Mouse (Mus musculus): ENCODE data around the gene Dgat2. TPM values are rescaled to one million over a fixed set of nuclear protein-coding genes. Genes with fewer than 3 reads are reported as not detected.

The Dgat2 gene
- 151 and 175 TPM in 2 replicates for polyA plus RNA-seq (2012; rRNA removed)

DNA sequence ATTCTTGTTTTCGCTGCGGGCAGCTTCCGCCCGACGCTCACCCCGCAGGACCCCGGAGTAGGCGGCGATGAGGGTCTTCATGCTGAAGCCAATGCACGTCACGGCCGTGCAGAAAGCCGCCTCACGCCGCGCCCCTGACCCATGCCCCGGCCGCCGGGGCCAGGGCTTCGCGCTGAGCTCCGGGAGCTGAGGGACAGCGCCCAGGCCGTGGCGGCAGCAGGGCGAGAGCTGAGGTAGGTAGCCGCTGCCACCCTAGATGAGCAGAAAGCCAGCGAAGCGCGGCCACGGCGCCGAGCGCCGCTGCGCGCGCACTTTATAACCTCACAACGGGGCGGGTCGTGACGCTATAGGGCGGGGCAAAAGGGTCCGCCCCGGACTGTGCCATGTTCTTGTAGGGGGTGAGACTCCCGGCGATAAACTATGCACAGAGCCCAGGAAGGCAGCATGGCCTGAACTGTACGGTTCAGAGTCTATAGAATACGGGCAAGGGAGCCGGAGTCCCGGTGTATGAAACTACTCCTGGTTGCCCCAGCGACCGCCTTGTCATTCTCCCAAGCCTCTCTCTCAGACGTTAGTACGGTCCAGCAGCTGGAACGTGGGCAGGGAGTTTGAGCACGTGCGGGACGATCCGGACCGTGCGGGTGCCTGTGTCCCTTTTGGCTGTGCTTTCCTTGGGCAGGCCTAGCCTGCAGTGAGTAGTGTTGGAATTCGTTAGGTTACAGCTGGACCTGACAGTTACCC is at the start of gene Dgat2:
TSS of gene Dgat2 (minus strand) at position 288 of the 741 bp plus-strand sequence.

DNA sequence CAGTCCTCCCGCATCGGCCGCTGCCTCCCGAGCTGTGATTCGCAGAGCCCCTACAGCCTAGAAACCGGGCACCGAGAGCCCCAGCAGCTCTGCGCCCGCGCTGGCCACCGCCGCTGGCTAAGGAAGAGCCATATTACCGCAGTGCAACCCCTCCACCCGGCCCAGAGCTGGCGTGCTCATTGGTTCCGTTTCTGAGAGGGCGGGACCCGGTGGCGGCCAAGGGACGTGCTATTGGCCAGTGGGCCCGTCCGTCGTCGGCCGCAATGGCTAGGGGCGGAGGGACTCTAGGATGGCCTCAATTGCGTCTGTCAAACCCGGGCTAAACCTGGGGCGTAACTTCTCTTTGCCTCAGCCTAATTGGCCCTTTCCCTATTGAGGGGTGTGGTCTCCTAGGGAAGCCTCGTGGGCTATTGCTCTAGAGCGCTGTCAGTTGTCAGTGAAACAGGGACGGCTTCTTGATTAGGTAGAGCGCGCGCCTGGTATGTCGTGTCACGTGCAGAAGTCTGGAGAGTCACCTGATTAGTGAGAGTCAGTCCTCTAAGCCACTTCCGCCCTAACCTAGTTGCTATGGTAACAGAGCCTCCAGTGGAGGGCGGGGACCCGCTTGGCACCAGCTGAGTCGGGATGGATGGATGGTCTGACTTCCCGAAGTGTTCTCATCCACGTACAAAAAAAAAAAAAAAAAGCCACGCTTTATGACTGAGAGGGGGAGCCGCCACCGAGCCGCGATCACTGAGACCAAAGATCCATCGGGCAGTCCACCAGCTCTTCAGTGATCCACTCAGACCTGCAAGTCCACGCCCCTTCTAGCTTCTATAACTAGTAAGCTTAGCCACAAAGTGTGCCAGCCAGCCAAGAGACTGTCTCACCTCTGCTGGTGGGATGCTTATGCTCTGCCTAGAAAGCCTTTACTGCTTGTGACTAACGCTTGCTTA is 41.3 kb downstream of the Dgat2 start, which contains the start of gene Uvrag:
TSS of gene Uvrag (minus strand) at position 158 of the 935 bp plus-strand sequence.

Other genes with a start within 250 kb of the Dgat2 start
- gene Uvrag, start 41.6 kb downstream of the Dgat2 start, polyA plus RNA-seq (2012; rRNA removed) = 6.0 and 6.9 TPM in 2 replicates
- gene Mogat2, start 55.9 kb upstream of the Dgat2 start, polyA plus RNA-seq (2012; rRNA removed) = 5.4 and 6.0 TPM in 2 replicates
- gene Map6, start 84.7 kb upstream of the Dgat2 start, polyA plus RNA-seq (2012; rRNA removed) = 0.06 and 0.08 TPM in 2 replicates
- 35.2 and 41.1 TPM in 2 replicates for gene Serpinh1, start 170.5 kb upstream of the Dgat2 start, polyA plus RNA-seq (2012; rRNA removed)
- gene Gdpd5, start 198.7 kb upstream of the Dgat2 start, polyA plus RNA-seq (2012; rRNA removed) = 1.4 TPM in 2 replicates

Data from liver, embryonic 18 days (tissue).